Mouse (Mus musculus): ENCODE measurements around the gene Mrto4.

- TF ChIP-seq CTCF (IDR thresholded peaks at IDR 0.05; ENCODE audit: low read depth, low read length), result no peak
- no peak for TF ChIP-seq POLR2A (IDR thresholded peaks at IDR 0.05; ENCODE audit: borderline replicate concordance, low read depth, low read length)
These were observed 27.9 kb upstream of the Mrto4 start for GRCm38 (mm10) chr4:139380207-139380748.
